Mouse (Mus musculus) midbrain, postnatal 0 days (tissue): Measurements from ENCODE around the gene Deup1. TPM values are rescaled to one million over a fixed set of nuclear protein-coding genes. Genes with fewer than 3 reads are reported as not detected.
"Not testable (repeated sequence)": the region's sequence is repeated elsewhere in the genome, so short reads cannot be mapped to it uniquely, and the experiment has no call there.

Experiments
- ATAC-seq: fragments of 200-750 bp; cut with Nextera tagmentation; 2 replicates; pipeline ENCODE4 v1.8.0; 2017; ENCODE audit warnings: moderate number of reproducible peaks, mild to moderate bottlenecking, moderate TSS enrichment, moderate library complexity; ENCODE audit not compliant: low FRiP score
- DNase-seq: peaks from one replicate; pipeline ENCODE4 v3.0.0-alpha.2; 2015; ENCODE audit warnings: low spot score
- H3K27ac ChIP-seq: fragments of 300-500 bp; sonication (generic); 2 replicates; pipeline ENCODE4 v1.5.1; 2014; ENCODE audit warnings: low read depth, mild to moderate bottlenecking, low read length, mixed read lengths
- H3K27me3 ChIP-seq: fragments of 300-500 bp; sonication (generic); 2 replicates; pipeline ENCODE4 v1.6.1; 2014; ENCODE audit warnings: low read length, control low read depth, mixed read lengths; ENCODE audit not compliant: insufficient read depth
- H3K36me3 ChIP-seq: fragments of 300-500 bp; sonication (generic); 2 replicates; pipeline ENCODE4 v1.6.1; 2014; ENCODE audit warnings: low read length, control low read depth, mixed read lengths; ENCODE audit not compliant: insufficient read depth
- H3K4me1 ChIP-seq: fragments of 300-500 bp; sonication (generic); 2 replicates; pipeline ENCODE4 v1.6.1; 2014; ENCODE audit warnings: mild to moderate bottlenecking, control low read depth, antibody characterized with exemption, low read length, mixed read lengths; ENCODE audit not compliant: insufficient read depth
- H3K4me2 ChIP-seq: fragments of 300-500 bp; sonication (generic); 2 replicates; pipeline ENCODE4 v1.6.1; 2014; ENCODE audit warnings: low read depth, mild to moderate bottlenecking, low read length, mixed read lengths; ENCODE audit not compliant: poor library complexity, severe bottlenecking
- H3K4me3 ChIP-seq: fragments of 300-500 bp; sonication (generic); 2 replicates; pipeline ENCODE4 v1.5.1; 2014; ENCODE audit warnings: low read depth, mild to moderate bottlenecking, low read length, moderate library complexity
- H3K9ac ChIP-seq: fragments of 300-500 bp; sonication (generic); replicated peaks from 2 replicates; pipeline ENCODE4 v1.6.1; 2014; ENCODE audit warnings: mild to moderate bottlenecking, low read length, moderate library complexity, mixed read lengths; ENCODE audit not compliant: poor library complexity, severe bottlenecking
- H3K9me3 ChIP-seq: fragments of 300-500 bp; sonication (generic); 2 replicates; pipeline ENCODE4 v1.6.1; 2016; ENCODE audit warnings: low read length, control low read depth
- CTCF ChIP-seq: IDR thresholded peaks from 2 replicates; pipeline ENCODE4 v1.5.1; 2016; ENCODE audit warnings: antibody characterized with exemption, mild to moderate bottlenecking
- WGBS: fragments of 180-500 bp; shearing (Covaris S2); extraction: QIAGEN DNeasy Blood & Tissue Kit; methylation state at CpG from one replicate; pipeline ENCODE4 v1.1.7; 2014; 5-methylcytosine and 5-hydroxymethylcytosine counted together
- polyA plus RNA-seq: library from polyadenylated mRNA; unstranded; fragments of >200 nt; fragmentation: Nextera tagmentation; extraction: Ambion mirVana; gene quantifications from 2 replicates; pipeline ENCODE4 v1.2.1, GENCODE M21; 2015
- total RNA-seq: library from RNA; depleted of rRNA; stranded (reverse); fragments of >200 nt; gene quantifications from 2 replicates; pipeline ENCODE4 v1.2.3, GENCODE M21; 2014

Deup1 gene
- total and polyA plus RNA-seq, 2 experiments from 2014 or later = 2.4 to 2.7 TPM

DNA sequence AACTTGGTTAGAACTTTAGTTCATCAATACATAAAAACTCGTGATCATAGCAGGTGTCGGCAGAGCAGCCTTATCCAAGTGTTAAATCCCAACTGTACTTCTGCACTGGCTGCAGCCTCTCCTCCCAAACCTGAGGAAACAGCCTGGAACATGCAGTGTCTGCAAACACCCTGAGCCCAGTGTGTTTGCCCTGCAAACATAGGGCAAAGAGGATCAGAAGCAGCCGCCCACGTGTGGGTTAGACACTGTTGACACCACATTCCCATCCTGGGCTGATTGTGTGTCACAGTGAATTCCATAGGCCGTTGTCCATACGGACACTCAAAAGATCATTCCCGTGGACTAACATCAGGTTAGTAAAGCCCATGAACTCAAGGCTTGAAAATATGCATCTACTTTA lies 65.4 kb downstream of the Deup1 start:
- H3K9me3 ChIP-seq = no peaks in the 10 kb centered on the region
- H3K27me3 ChIP-seq = no peaks in the 10 kb centered on the region
- no peak overlapping the region for H3K27ac ChIP-seq
- 88% methylated on average over 7 of the region's 7 CpGs for WGBS
- ATAC-seq (no peak), DNase-seq (no peak)
- H3K4me3 ChIP-seq = no peak overlapping the region
- H3K4me2 ChIP-seq = no peak overlapping the region
- no peaks in the 10 kb centered on the region for H3K4me1 ChIP-seq
- no peak for TF ChIP-seq CTCF
- no peaks in the 10 kb centered on the region for H3K36me3 ChIP-seq
- H3K9ac ChIP-seq = no peak overlapping the region

DNA sequence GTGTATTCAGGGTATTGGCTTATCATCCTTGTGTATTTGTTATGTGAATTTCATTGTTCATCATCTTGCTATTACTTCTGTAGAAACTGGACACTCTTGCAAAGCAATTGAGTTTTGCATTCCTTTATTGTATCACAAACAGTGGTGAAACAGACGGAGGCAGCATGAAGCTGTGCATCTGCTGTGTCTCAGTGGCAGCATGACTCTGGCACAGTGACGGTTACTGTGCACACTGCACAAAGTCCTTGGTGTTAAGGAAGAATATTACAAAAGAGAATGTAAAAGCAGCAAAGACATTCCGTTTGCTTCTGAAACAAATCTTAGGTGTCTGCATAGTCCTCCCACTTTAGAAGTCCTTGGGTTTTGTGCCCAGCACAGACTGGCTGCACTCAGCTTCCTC lies 67.3 kb downstream of the Deup1 start:
- no peaks in the 10 kb centered on the region for H3K4me1 ChIP-seq
- no peak for TF ChIP-seq CTCF
- no peak for ATAC-seq
- no peaks in the 10 kb centered on the region for H3K27me3 ChIP-seq
- no peaks in the 10 kb centered on the region for H3K9me3 ChIP-seq
- H3K27ac ChIP-seq = no peak overlapping the region
- H3K9ac ChIP-seq = no peak overlapping the region
- H3K36me3 ChIP-seq = no peaks in the 10 kb centered on the region
- no peak overlapping the region for H3K4me2 ChIP-seq
- WGBS = 63% methylated on average over 3 of the region's 3 CpGs
- no peak for DNase-seq
- H3K4me3 ChIP-seq = no peak overlapping the region

- Histone ChIP-seq H3K4me3 (no peak overlapping the region), H3K9me3 (no peaks in the 10 kb centered on the region), H3K4me2 (no peak overlapping the region), H3K27ac (no peak overlapping the region), H3K9ac (no peak overlapping the region), H3K4me1 (no peaks in the 10 kb centered on the region), H3K36me3 (no peaks in the 10 kb centered on the region), H3K27me3 (no peaks in the 10 kb centered on the region)
- ATAC-seq (no peak), DNase-seq (no peak)
- WGBS = 37% methylated on average over 8 of the region's 8 CpGs
- TF ChIP-seq CTCF = no peak
Measured at GRCm38 (mm10) chr9:15553322-15553721, 74.4 kb downstream of the Deup1 start.

DNA sequence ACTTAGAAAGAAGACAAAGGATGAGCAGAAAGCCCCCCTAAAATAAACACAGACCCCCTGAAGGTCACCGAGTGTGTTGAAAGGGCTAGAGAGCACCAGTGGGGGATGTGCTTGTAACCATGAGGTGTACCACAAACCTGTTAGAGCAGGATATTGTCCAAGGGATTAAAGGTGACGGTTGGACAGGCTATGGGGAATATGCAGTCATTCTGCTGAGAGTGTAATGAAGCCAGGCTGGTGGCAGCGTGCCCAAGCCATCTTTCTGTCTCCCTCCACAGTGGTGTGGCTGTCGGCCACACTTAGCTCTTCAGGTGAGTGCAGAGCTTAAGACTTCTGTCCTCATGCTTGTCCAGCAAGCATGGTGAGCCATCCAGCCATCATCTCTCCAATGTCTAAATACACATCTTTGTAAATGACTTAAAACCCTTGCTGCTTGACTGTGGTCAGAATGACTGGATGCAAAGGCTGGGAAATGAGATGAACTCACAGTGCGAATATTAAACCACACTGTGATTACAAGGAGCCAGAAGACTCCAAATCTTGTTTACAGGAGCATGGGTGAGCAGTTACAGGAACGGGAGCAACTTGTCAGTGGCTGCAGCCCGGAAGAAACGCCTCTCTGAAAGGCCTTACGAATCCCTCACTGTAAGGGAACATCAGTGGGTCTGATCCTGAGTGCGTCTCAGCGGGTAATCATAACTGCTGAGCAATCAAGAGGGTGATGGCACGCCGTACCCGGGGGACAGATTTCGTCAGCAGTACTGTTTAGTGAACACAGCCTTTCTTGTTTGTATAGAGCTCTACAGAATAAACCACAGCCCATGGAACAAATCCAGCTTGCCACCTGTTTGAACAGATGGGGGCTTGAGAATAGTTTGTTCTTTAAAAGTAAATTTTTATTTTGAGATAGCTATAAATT lies 75.5 kb downstream of the Deup1 start:
- no peak overlapping the region for H3K4me3 ChIP-seq
- 72% methylated on average over 15 of the region's 15 CpGs for WGBS
- H3K4me2 ChIP-seq = no peak overlapping the region
- no peaks in the 10 kb centered on the region for H3K4me1 ChIP-seq
- no peak for DNase-seq
- H3K36me3 ChIP-seq = no peaks in the 10 kb centered on the region
- no peaks in the 10 kb centered on the region for H3K9me3 ChIP-seq
- H3K27me3 ChIP-seq = no peaks in the 10 kb centered on the region
- no peak for ATAC-seq
- no peak overlapping the region for H3K27ac ChIP-seq
- no peak overlapping the region for H3K9ac ChIP-seq
- TF ChIP-seq CTCF = no peak

DNA sequence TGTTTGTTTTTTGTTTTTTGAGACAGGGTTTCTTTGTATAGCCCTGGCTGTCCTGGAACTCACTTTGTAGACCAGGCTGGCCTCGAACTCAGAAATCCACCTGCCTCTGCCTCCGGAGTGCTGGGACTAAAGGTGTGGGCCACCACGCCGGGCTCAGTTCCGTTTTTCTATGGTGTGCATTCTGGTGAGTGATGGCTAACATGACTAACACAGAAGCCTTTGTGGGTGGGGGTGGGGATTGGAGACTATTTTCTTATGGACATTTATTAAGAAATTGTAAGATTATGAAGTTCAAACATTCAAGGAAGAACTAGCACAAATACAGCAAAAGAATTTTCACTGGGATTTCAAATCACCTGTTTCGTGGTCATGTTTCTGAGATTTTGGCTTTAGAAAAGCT lies 76.7 kb downstream of the Deup1 start:
- H3K27ac ChIP-seq, H3K36me3 ChIP-seq, H3K9me3 ChIP-seq, H3K4me3 ChIP-seq, ATAC-seq, DNase-seq, H3K4me2 ChIP-seq, H3K4me1 ChIP-seq, H3K9ac ChIP-seq, H3K27me3 ChIP-seq: not testable (repeated sequence)
- WGBS = 93% methylated on average over 6 of the region's 6 CpGs

DNA sequence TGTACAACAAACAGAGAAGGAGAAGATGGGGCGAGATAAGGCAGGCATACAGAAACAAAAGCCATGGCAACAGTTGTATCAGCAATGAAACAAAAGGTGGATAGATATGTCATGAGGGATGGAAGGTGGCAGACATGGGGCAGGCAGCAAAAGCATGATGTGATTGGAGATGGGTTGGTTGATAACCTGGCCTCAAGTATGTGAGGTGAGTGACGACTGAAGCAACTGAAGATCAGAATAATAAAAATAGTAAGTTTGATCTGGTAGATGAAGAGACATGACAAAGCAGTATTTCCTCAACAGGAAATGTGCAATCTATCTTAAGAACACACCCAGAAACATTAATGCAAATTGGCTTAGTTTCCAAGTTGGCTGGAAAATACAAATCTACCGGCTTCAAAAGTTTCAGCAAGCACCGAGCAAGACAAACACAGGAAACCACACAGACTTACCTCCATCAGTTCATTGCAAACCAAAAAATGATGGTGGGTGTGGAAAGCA lies 77.2 kb downstream of the Deup1 start:
- no peak overlapping the region for H3K27ac ChIP-seq
- no peak overlapping the region for H3K9ac ChIP-seq
- H3K27me3 ChIP-seq = no peaks in the 10 kb centered on the region
- TF ChIP-seq CTCF = no peak
- H3K4me3 ChIP-seq = no peak overlapping the region
- no peak for DNase-seq
- H3K4me1 ChIP-seq = no peaks in the 10 kb centered on the region
- H3K36me3 ChIP-seq = no peaks in the 10 kb centered on the region
- H3K4me2 ChIP-seq = no peak overlapping the region
- H3K9me3 ChIP-seq = no peaks in the 10 kb centered on the region
- WGBS = 95% methylated on average over 4 of the region's 4 CpGs
- no peak for ATAC-seq
